Mouse (Mus musculus): ENCODE results near the gene Scap. TPM values are rescaled to one million over a fixed set of nuclear protein-coding genes. Genes with fewer than 3 reads are reported as not detected.
"Not testable (repeated sequence)": the region's sequence is repeated elsewhere in the genome, so short reads cannot be mapped to it uniquely, and the experiment has no call there.

The Scap gene
- polyA plus RNA-seq, 1 experiment from 2014 or later = 57.3 TPM

DNA sequence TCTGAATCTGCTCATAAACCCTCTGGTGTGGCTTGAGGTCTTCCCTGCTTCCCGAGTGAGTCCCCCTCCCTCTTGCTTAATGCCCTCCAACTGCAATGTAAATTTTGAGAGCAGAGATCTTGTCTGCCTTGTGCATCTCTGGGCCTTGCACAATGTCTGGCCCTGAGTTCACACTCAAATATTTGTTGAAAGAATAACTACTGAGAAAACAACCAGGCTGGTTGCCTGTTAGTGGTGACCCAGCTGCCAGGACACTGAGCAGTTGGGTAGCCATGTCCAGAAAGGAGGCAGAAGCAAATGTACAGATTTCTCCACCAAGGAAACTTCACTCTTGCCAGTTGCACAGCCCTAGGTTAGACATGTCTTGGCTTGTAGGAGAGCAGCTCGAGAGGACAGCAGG lies 25.3 kb downstream of the Scap start:
- Histone ChIP-seq H3K27ac (replicated peaks) (no peak overlapping the region), H3K4me1 (no peaks in the 10 kb centered on the region), H3K4me3 (replicated peaks) (no peak overlapping the region), H3K9ac (replicated peaks) (no peak overlapping the region), H3K27me3 (replicated peaks) (no peaks in the 10 kb centered on the region), H3K4me2 (no peak overlapping the region), H3K36me3 (peaks cover 36% of the 10 kb centered on the region), H3K9me3 (replicated peaks) (no peaks in the 10 kb centered on the region)
- 81% methylated on average over 2 of the region's 2 CpGs for WGBS
- ATAC-seq (ENCODE audit: low FRiP score) = no peak

DNA sequence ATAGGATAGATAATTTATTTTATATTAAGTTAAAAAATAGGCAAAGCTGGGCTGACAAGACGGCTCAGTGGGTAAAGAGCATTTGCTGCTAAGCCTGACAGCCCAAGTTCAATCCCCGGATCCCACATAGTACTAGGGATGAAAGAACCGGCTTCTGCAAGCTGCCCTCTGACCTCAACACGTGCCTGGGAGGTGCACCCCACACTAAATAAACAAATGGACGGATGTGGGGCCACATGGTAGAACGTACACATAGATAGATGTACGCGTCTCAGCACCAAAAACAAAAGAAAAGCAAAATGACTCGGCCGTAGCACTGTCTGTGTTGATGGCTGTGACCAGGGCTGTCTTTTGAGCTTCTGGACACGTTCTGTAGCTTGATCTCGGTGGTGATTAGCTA lies 28.2 kb downstream of the Scap start:
- H3K9me3 ChIP-seq (replicated peaks) = no peaks in the 10 kb centered on the region
- H3K27ac ChIP-seq (replicated peaks) = no peak overlapping the region
- 81% methylated on average over 12 of the region's 12 CpGs for WGBS
- H3K27me3 ChIP-seq (replicated peaks) = no peaks in the 10 kb centered on the region
- no peak overlapping the region for H3K9ac ChIP-seq (replicated peaks)
- peaks cover 40% of the 10 kb centered on the region for H3K36me3 ChIP-seq
- H3K4me2 ChIP-seq = no peak overlapping the region
- no peaks in the 10 kb centered on the region for H3K4me1 ChIP-seq
- no peak overlapping the region for H3K4me3 ChIP-seq (replicated peaks)
- ATAC-seq (ENCODE audit: low FRiP score) = no peak

DNA sequence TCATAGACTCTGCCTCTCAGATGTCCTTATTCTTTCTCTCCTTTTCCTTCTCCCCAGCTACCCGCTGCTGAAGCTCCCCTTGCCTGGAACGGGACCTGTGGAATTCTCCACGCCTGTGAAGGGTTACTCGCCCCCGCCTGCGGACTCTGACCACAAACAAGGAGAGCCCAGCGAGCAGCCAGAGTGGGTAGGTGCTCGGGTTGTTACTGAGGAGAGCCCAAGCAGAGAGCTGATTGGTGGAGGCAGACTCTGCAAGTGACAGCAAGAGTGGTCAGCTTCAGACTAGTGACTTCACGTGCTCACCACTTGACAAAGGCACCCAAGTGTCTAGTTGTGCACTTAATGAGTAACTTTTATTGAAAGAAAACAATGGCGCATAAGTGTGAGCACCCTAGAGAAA lies 29.2 kb downstream of the Scap start:
- H3K36me3 ChIP-seq = peaks cover 35% of the 10 kb centered on the region
- no peak overlapping the region for H3K9ac ChIP-seq (replicated peaks)
- no peaks in the 10 kb centered on the region for H3K27me3 ChIP-seq (replicated peaks)
- no peaks in the 10 kb centered on the region for H3K9me3 ChIP-seq (replicated peaks)
- no peak overlapping the region for H3K4me2 ChIP-seq
- no peak for ATAC-seq (ENCODE audit: low FRiP score)
- 89% methylated on average over 10 of the region's 10 CpGs for WGBS
- H3K27ac ChIP-seq (replicated peaks) = no peak overlapping the region
- H3K4me3 ChIP-seq (replicated peaks) = no peak overlapping the region
- no peaks in the 10 kb centered on the region for H3K4me1 ChIP-seq

GRCm38 (mm10) chr9:110366746-110367145 lies 33.7 kb downstream of the Scap start:
- Histone ChIP-seq H3K4me1 (no peaks in the 10 kb centered on the region), H3K4me2 (no peak overlapping the region), H3K27me3 (replicated peaks) (no peaks in the 10 kb centered on the region), H3K9me3 (replicated peaks) (no peaks in the 10 kb centered on the region), H3K36me3 (peaks cover 40% of the 10 kb centered on the region), H3K9ac (replicated peaks) (no peak overlapping the region), H3K4me3 (replicated peaks) (no peak overlapping the region), H3K27ac (replicated peaks) (no peak overlapping the region)
- WGBS = 84% methylated on average over 5 of the region's 5 CpGs
- ATAC-seq (ENCODE audit: low FRiP score) = no peak

DNA sequence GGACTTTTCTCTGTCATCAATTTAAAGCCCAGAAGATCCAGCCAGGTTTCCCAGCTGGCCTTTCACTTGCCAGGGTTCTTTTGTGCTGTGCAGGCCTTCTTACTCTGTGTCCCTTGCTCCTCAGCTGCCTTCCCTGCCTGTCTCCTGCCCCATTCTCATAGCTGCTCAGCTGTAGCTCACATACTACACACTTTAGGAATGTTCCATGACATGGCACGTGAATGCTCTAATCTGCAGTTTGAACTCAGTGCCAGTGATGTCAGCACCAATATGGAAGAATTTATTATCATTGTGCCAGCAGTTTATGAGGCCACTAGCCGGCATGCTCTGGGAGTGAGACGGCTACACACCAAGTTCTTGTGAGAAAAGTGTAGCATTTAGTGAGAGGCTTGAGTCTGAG lies 36.8 kb downstream of the Scap start:
- H3K27ac ChIP-seq (replicated peaks) = no peak overlapping the region
- no peaks in the 10 kb centered on the region for H3K4me1 ChIP-seq
- WGBS = 85% methylated on average over 3 of the region's 3 CpGs
- no peak overlapping the region for H3K9ac ChIP-seq (replicated peaks)
- no peak for ATAC-seq (ENCODE audit: low FRiP score)
- H3K9me3 ChIP-seq (replicated peaks) = no peaks in the 10 kb centered on the region
- peaks cover 46% of the 10 kb centered on the region for H3K36me3 ChIP-seq
- H3K4me3 ChIP-seq (replicated peaks) = no peak overlapping the region
- H3K4me2 ChIP-seq = no peak overlapping the region
- no peaks in the 10 kb centered on the region for H3K27me3 ChIP-seq (replicated peaks)

GRCm38 (mm10) chr9:110373871-110374270 lies 40.8 kb downstream of the Scap start:
- H3K4me3 ChIP-seq (replicated peaks) = no peak overlapping the region
- H3K36me3 ChIP-seq = peaks cover 67% of the 10 kb centered on the region
- WGBS = 94% methylated on average over 13 of the region's 13 CpGs
- H3K27ac ChIP-seq (replicated peaks) = no peak overlapping the region
- no peak overlapping the region for H3K9ac ChIP-seq (replicated peaks)
- no peaks in the 10 kb centered on the region for H3K4me1 ChIP-seq
- no peaks in the 10 kb centered on the region for H3K9me3 ChIP-seq (replicated peaks)
- H3K4me2 ChIP-seq = no peak overlapping the region
- H3K27me3 ChIP-seq (replicated peaks) = no peaks in the 10 kb centered on the region
- ATAC-seq (ENCODE audit: low FRiP score) = no peak

GRCm38 (mm10) chr9:110375668-110376067 lies 42.6 kb downstream of the Scap start:
- H3K4me2 ChIP-seq = no peak overlapping the region
- H3K4me1 ChIP-seq = no peaks in the 10 kb centered on the region
- no peak overlapping the region for H3K4me3 ChIP-seq (replicated peaks)
- WGBS = 100% methylated on average over 3 of the region's 3 CpGs
- H3K27ac ChIP-seq (replicated peaks) = no peak overlapping the region
- ATAC-seq (ENCODE audit: low FRiP score) = no peak
- peaks cover 77% of the 10 kb centered on the region for H3K36me3 ChIP-seq
- H3K27me3 ChIP-seq (replicated peaks) = no peaks in the 10 kb centered on the region
- no peaks in the 10 kb centered on the region for H3K9me3 ChIP-seq (replicated peaks)
- no peak overlapping the region for H3K9ac ChIP-seq (replicated peaks)

DNA sequence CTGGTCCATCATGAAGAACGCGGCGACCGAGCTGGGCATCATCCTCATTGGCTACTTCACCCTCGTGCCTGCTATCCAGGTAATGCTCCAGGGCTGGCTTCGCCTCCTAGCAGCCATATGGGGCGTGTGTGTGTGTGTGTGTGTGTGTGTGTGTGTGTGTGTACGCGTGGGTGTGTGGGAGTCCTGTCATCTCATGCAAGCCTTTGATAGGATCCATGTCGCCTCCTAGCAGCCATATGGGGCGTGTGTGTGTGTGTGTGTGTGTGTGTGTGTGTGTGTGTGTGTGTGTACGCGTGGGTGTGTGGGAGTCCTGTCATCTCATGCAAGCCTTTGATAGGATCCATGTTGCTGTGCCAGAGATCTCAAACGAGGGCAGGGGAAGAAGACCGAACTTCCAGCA lies 44.6 kb downstream of the Scap start:
- H3K27ac ChIP-seq (replicated peaks); H3K9me3 ChIP-seq (replicated peaks); H3K4me2 ChIP-seq; H3K9ac ChIP-seq (replicated peaks); H3K4me3 ChIP-seq (replicated peaks); H3K4me1 ChIP-seq; ATAC-seq (ENCODE audit: low FRiP score); H3K27me3 ChIP-seq (replicated peaks): not testable (repeated sequence)
- WGBS = 90% methylated on average over 15 of the region's 15 CpGs
- peaks cover 82% of the 10 kb centered on the region for H3K36me3 ChIP-seq

GRCm38 (mm10) chr9:110379361-110379760 lies 46.3 kb downstream of the Scap start:
- Histone ChIP-seq H3K27ac (replicated peaks) (no peak overlapping the region), H3K4me1 (no peaks in the 10 kb centered on the region), H3K27me3 (replicated peaks) (no peaks in the 10 kb centered on the region), H3K4me3 (replicated peaks) (no peak overlapping the region), H3K36me3 (peaks cover 82% of the 10 kb centered on the region), H3K9me3 (replicated peaks) (no peaks in the 10 kb centered on the region), H3K9ac (replicated peaks) (no peak overlapping the region), H3K4me2 (no peak overlapping the region)
- 97% methylated on average over 8 of the region's 8 CpGs for WGBS
- no peak for ATAC-seq (ENCODE audit: low FRiP score)

DNA sequence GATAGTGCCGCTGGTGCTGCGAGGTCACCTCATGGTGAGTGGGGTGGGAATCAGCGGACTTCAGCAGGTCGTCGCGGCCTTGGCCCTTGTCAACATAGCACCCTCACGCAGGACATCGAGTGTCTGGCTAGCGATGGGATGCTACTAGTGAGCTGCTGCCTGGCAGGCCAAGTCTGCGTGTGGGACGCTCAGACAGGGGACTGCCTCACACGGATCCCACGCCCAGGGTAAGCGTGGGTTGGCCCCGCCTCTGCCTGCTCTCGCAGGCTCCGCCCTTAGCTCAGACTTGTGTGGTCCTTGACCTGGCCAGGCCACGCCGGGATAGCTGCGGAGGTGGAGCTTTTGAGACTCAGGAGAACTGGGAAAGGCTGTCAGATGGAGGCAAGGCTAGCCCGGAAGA lies 47.6 kb downstream of the Scap start:
- Histone ChIP-seq H3K27me3 (replicated peaks) (no peaks in the 10 kb centered on the region), H3K27ac (replicated peaks) (no peak overlapping the region), H3K4me3 (replicated peaks) (no peak overlapping the region), H3K4me1 (no peaks in the 10 kb centered on the region), H3K4me2 (no peak overlapping the region), H3K9ac (replicated peaks) (no peak overlapping the region), H3K36me3 (peaks cover 91% of the 10 kb centered on the region), H3K9me3 (replicated peaks) (no peaks in the 10 kb centered on the region)
- WGBS = 46% methylated on average over 21 of the region's 21 CpGs
- ATAC-seq (ENCODE audit: low FRiP score) = no peak

DNA sequence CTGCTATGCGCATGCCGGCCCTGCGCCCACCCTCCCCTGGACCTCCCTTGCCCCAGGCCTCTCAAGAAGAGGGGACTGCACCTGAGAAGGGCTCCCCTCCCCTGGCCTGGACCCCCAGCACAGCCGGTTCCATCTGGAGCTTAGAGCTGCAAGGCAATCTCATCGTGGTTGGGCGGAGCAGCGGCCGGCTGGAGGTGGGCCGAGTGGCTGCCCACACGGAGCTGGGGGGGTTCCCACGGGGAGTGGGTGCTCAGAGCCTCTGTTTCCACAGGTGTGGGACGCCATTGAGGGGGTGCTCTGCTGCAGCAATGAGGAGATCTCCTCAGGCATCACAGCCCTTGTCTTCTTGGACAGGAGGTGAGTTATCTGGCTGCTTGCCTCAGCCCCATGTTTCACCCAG lies 48.2 kb downstream of the Scap start:
- no peak overlapping the region for H3K9ac ChIP-seq (replicated peaks)
- peaks cover 92% of the 10 kb centered on the region for H3K36me3 ChIP-seq
- ATAC-seq (ENCODE audit: low FRiP score) = no peak
- H3K4me1 ChIP-seq = no peaks in the 10 kb centered on the region
- 83% methylated on average over 12 of the region's 12 CpGs for WGBS
- no peaks in the 10 kb centered on the region for H3K9me3 ChIP-seq (replicated peaks)
- no peak overlapping the region for H3K4me3 ChIP-seq (replicated peaks)
- no peak overlapping the region for H3K4me2 ChIP-seq
- no peaks in the 10 kb centered on the region for H3K27me3 ChIP-seq (replicated peaks)
- no peak overlapping the region for H3K27ac ChIP-seq (replicated peaks)

DNA sequence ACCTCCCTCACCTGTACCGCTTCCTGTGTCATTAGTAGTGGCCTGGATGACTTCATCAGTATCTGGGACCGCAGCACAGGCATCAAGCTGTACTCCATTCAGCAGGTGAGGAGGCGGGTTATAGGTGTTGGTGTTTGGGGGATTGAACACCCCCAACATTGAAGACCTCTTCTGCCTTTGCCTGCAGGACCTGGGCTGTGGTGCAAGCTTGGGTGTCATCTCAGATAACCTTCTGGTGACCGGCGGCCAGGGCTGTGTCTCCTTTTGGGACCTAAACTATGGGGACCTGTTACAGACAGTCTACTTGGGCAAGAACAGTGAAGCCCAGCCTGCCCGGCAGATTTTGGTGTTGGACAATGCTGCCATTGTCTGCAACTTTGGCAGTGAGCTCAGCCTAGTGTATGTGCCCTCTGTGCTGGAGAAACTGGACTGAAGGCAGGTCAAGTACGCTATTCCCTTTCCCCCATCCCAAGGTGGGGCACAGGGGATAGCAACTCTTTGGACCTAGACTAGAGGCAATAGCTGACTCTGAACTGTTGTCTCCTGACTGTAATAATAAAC lies 51.4 kb downstream of the Scap start:
- no peak overlapping the region for H3K4me2 ChIP-seq
- H3K9ac ChIP-seq (replicated peaks) = no peak overlapping the region
- no peaks in the 10 kb centered on the region for H3K27me3 ChIP-seq (replicated peaks)
- no peak for ATAC-seq (ENCODE audit: low FRiP score)
- 88% methylated on average over 7 of the region's 7 CpGs for WGBS
- H3K4me3 ChIP-seq (replicated peaks) = no peak overlapping the region
- no peaks in the 10 kb centered on the region for H3K9me3 ChIP-seq (replicated peaks)
- H3K36me3 ChIP-seq = peaks cover 91% of the 10 kb centered on the region
- H3K27ac ChIP-seq (replicated peaks) = no peak overlapping the region
- H3K4me1 ChIP-seq = no peaks in the 10 kb centered on the region

DNA sequence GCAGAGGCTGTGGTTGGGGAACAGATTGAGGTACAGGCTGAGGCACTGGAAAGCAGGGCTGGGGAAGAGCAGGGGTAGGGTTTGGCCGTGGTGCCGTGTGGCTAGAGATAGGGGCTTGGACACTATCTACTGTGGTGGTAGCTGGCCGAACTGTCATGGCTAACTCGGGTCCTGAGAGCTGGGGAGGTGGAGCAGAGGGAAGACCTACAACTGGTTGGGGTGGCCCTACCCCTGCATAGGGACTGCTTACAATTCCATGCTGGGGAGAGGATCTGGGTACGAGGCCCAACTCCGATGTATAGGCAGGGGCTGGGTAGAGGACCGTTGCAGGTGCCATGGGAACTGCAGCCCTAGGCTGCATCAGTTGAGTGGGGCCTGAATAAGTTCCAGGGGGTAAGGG lies 54.9 kb downstream of the Scap start:
- Histone ChIP-seq H3K4me1 (no peaks in the 10 kb centered on the region), H3K27me3 (replicated peaks) (no peaks in the 10 kb centered on the region), H3K9ac (replicated peaks) (no peak overlapping the region), H3K9me3 (replicated peaks) (no peaks in the 10 kb centered on the region), H3K4me2 (no peak overlapping the region), H3K4me3 (replicated peaks) (no peak overlapping the region), H3K27ac (replicated peaks) (no peak overlapping the region), H3K36me3 (peaks cover 96% of the 10 kb centered on the region)
- ATAC-seq (ENCODE audit: low FRiP score) = no peak
- WGBS = 96% methylated on average over 7 of the region's 7 CpGs

Measured in neural tube, embryonic 15.5 days (tissue).